Mouse (Mus musculus) embryo, embryonic 11 days (tissue): ENCODE results near the gene Abhd2.
"Not testable (repeated sequence)": the region's sequence is repeated elsewhere in the genome, so short reads cannot be mapped to it uniquely, and the experiment has no call there.

ENCODE experiments used
- DNase-seq: peaks from one replicate; pipeline ENCODE4 v3.0.0-alpha.2; 2015

The Abhd2 gene

DNA sequence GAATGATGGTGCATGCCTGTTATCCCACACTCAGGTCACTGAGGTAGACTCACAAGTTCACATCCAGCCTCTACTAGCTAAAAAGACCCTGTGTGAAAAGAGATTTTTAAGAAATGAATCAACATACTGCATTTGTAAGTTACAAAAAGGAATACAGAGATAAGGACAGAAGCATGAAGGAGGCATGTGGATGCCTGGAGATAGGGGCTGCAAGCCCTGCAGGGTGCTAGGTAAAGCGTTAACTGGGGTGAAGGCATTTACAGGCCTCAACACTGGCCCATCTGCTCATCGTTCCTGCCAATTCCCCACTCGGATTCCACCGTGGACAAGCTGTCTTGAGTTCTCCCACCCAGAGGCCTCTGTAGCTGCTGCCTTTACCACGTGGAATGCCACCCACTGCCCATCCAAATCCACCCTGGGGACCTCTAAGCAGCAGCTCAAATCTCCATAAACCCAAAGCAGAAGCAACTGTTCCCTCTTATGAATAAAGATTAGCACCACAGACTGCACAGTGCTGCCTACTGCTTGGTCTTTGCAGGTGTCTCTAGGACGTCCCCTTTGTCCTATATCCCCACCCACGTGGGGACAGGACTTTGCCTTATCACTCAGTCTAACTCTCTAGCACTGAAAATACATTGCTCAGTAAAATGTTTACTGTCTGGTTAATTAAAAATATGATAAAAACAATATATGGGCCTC, 5.2 kb upstream of the Abhd2 start:
- no peak for DNase-seq

DNA sequence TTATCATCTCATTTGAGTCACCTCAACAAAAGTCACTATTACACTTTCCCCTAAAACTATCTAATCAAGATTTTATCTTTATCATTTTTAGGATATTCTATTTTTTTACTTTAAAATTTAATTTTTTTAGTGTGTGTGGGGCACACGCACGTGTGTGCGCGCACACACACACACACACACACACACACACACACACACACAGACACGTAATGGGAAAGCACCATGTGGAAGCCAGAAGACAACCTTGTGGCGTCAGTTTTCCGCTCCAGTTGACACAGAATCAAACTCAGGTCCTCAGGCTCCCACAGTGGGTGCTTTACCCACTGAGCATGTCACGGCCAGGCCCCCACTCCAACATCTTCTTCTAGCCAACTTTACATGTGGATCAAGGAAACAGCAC, 4.1 kb upstream of the Abhd2 start:
- no peak for DNase-seq

DNA sequence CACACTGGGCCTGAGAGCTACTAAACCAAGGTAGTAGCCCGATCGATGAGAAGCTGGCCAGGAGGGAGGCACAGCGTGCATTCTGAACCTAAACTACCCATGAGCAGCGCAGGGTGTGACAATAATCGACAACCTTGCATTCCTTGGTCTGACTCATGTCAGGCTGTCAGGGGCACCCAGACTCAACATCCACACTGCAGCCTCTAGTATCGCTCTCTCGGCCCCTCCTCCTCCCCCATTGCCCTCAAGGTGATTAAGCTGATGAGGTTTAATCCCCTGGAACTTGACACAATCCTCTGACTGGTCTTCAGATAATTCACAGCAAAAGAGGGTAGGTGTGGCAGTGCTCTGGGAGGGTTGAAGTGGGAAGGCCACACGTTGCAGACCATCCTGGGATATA, 3.6 kb upstream of the Abhd2 start:
- no peak for DNase-seq

GRCm38 (mm10) chr7:79269866-79270265, 3.1 kb upstream of the Abhd2 start:
- DNase-seq = no peak

GRCm38 (mm10) chr7:79270961-79271387, 2.0 kb upstream of the Abhd2 start:
- DNase-seq = no peak

- DNase-seq = no peak
These were observed 874 bp upstream of the Abhd2 start for GRCm38 (mm10) chr7:79271861-79272788.

GRCm38 (mm10) chr7:79273738-79274472, 906 bp downstream of the Abhd2 start:
- DNase-seq = no peak

DNA sequence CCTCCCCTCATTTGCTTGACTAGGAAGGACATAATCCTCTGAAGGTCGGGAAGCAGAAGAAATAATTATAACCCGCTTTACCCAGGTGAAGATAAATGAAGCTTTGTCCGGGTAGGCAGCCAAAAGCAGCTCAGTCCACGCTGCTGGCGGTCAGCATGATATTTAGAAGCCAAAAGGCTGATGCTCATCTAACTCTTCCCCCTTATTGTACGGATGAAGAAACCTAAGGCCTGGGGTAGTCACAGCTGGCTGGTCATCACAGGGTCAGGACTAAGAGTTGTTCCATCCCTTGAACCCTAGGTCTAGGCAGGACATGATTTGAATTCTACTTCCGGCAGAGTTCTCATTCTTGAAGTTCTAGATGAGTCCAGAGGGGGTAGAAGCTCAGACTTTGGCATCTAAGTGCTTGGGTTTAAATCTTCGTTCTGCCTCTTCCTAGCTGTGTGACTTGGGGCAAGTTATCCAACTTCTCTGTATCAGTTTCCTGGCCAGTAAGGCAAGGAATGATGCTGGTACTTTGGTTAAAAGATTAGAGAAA, 1.5 kb downstream of the Abhd2 start:
- DNase-seq = no peak

DNA sequence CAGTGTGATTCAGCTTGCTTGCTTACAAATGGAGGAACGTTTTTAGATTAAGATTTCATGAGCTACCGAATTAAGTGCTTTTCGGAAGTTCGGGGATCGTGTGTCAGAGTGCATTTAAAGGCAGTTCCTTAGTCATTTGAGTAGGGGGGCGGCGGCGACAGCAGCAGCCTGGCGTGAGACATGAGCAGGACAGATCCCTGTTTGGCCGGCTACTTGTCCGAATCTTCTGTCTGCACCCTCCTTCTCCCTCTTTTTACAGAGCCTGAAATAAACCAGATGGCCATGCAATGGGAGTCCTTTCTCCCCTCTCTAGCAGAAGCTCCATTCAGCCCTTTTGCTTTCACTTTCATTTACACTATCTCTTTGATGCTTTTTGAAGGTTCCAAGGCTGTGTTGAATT, 2.3 kb downstream of the Abhd2 start:
- DNase-seq = peak; percentile 20

DNA sequence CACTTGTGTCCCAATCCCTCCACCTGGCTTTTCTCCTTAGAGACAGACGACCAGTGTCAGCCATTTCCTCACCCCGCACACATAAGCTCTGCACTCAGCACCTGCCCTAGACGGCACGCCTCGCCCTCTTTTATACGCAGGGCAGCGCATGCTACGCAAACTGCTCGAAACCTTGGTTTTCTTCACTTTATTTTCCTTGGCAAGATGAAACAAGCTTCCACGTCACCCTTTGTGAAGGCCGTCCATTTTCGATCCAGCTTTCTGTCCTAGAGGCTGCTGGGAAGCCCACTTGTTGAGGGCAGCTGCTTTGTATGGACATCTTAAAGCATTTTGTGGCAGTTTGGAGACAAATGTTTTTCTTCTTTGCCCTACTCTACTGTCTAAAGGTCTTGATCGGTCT, 5.4 kb downstream of the Abhd2 start:
- no peak for DNase-seq

GRCm38 (mm10) chr7:79279376-79280029, 6.5 kb downstream of the Abhd2 start:
- DNase-seq = no peak

- no peak for DNase-seq
These were observed 10.1 kb downstream of the Abhd2 start for GRCm38 (mm10) chr7:79282883-79283670.

DNA sequence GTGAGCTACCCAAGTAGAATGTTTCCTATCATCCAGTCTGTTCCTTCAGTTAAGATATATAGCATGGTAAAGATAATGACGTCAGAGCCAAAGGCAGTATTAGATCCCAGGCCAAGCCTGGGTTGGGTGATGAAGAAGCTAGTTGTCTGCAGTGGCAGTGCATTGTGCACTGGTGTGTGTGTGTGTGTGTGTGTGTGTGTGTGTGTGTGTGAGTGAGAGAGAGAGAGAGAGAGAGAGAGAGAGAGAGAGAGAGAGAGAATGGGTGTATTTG, 10.6 kb downstream of the Abhd2 start:
- DNase-seq = not testable (repeated sequence)

DNA sequence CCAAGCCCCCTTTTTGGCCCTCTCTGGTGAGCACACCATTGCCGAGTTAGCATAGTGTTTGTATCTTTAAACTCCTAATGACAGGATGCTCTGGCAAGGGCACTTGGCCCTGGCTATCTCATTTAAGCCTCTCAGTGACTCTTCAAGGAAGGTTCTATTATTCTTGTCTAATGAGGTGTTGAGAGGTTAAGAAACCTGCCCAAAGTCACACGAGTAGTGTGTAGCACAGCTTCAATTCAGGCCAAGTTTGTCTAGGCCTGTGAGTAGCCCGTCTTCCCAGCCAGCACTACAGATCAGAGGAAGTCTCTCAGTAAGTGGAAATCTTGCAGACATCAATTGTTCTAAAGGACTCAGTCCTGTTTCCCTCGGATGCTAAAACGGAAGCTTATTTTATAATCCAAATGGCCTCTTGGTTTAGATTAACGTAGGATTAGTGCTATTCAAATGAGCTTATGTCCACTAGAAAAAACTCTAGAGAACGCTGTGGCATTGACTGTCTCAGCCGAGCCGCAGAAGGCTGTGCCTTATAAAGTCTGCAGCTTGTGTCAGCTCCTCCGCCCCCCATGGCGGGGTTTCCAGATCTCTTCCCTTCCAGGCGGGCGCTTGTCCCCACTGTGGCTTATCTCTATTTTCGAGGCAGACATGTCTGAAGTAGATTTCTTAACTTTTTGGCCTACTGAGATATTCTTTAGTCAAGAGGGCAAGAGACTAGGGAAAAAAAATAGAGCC, 11.3 kb downstream of the Abhd2 start:
- DNase-seq = no peak

DNA sequence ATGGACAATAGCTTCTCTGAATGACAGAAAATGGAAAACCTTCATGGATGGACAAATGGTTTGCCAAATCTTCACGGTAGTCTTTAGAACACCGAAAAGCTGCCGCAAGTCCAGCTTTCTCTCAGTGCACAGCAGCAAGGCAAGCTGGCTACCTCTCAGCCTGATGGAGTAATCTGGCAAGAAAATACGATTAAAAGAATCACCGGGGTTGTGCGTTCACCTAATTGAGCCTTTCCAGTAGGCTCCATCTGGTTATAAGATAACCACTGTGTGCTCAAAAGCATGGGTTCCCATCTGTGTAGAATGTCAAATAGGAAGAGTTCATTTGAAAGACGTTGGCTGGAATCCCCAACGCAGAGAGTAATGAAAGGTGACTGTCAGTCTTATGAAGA, 11.9 kb downstream of the Abhd2 start:
- DNase-seq = no peak

- no peak for DNase-seq
These were observed 12.4 kb downstream of the Abhd2 start for GRCm38 (mm10) chr7:79285408-79285807.

DNA sequence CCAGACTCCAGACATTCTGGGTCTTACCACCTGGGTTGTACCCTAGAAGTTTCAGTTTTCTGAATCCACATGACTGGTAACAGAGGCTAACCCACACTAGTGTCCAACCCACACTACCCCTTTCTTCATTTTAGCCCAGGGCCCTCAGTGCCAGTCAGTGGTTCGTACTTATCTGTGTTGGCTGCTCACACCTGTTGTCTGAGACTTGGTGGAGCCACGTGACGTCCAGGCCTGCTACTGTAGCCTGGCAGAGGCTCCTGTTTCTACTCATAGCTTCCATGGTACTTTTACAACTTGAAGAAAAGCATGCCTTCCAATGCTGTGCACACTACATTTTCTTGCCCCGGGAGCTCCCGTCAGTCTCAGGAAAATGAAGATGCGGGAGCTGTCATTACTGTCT, 14.2 kb downstream of the Abhd2 start:
- DNase-seq = no peak

DNA sequence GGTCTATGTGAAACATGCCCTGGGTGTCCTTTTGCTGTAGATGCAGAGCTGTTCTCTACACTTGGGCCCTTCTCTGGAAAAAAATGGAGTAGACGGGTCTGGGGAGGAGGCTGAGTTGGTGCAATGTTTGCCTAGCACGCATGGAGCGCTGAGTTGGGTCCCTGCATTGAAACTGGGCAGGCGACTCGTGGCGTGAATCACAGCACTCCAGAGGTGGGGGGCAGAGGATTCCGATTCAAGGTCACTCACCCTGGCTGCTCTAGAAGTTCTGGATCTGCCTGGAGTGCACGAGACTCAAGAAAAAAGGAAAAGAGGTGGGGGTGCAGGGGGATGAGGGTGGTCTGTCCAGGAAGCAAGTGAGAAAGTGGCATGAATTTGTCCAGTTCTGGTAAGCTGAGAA, 14.9 kb downstream of the Abhd2 start:
- DNase-seq = no peak

GRCm38 (mm10) chr7:79288422-79288821, 15.4 kb downstream of the Abhd2 start:
- no peak for DNase-seq

DNA sequence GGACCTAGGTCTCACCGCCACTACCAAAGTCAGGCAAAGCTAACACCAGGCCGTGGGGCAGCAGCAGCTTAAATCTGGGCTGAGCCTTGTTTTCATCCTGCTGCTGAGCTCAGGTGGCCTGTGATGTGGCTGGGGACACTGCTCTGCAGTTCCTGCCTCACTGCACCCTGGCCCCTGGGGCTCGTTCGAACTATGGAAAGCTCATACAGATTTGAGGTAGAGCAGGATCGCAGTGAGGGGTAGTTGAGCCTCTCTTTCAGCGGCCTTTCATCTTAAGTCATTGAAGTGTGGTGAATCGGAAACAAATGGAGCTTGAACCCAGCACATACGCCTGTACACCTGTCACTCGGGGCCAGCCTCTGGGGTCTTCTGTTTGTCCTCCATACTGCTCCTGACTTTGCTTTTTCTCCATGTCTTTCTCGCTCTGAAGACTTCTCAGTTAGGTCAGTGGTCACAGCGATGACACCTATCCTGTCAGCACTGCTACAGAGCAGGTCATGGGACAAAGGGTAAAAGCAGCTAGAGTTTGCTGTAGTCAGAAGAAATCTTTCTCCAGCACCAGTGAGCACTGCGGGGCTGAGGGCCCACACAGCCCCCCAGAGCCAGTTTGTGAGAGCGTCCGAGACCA, 20.7 kb downstream of the Abhd2 start:
- no peak for DNase-seq

DNA sequence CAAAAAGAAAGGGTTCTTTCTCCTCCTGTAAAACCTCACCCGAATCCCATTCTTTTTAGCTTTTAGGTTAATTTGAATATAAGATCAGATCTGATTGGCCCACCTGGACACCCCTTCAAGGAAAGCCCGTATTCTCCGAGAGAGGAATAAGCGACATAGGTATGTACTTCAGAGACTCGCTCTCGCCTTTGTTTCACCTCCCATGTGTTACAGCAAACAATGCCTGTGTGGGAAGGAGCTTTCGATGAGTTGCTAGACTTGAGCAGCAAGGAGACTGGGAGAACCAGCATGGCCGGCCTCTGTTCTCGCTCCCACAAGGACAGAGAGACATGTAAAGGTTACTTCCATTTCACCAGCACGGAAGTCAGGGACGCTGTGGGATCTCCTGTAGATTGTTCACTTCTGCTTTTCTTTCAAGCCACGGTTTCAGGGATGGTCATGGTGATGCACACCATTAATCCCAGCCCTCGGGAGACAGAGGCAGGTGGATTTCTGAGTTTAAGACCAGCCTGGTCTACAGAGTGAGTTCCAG, 21.5 kb downstream of the Abhd2 start:
- no peak for DNase-seq
